Mouse (Mus musculus) large intestine, adult 2 months (tissue): Measurements from ENCODE around the gene 4930438A08Rik. TPM values are rescaled to one million over a fixed set of nuclear protein-coding genes. Genes with fewer than 3 reads are reported as not detected.
A peak's percentile ranks its signal among the peaks of the same experiment; 100 is the strongest.
"Not testable (repeated sequence)": the region's sequence is repeated elsewhere in the genome, so short reads cannot be mapped to it uniquely, and the experiment has no call there.

ENCODE experiments used
- DNase-seq: peaks from one replicate; pipeline ENCODE4 v3.0.0-alpha.2; 2012; ENCODE audit warnings: low read depth, low spot score
- WGBS: fragments of 180-500 bp; shearing (Covaris S2); methylation state at CpG from one replicate; pipeline ENCODE4 v1.1.7; 2018; 5-methylcytosine and 5-hydroxymethylcytosine counted together
- polyA plus RNA-seq: library from polyadenylated mRNA; depleted of rRNA; stranded (reverse); fragments of >200 nt; gene quantifications from 2 replicates; pipeline ENCODE4 v1.2.3, GENCODE M21; 2012; rRNA removed

The 4930438A08Rik gene
- 0.09 and 0.19 TPM in 2 replicates for polyA plus RNA-seq

GRCm38 (mm10) chr11:58274572-58274971, at the start of gene 4930438A08Rik:
TSS of gene 4930438A08Rik (plus strand) at chr11:58274799.
- WGBS = 48% methylated on average over 2 of the region's 2 CpGs
- no peak for DNase-seq

- 56% methylated on average over 2 of the region's 2 CpGs for WGBS
- not testable (repeated sequence) for DNase-seq
These were observed 49.7 kb upstream of the 4930438A08Rik start for GRCm38 (mm10) chr11:58224872-58225271.

GRCm38 (mm10) chr11:58225655-58226054, 48.9 kb upstream of the 4930438A08Rik start:
- WGBS = 8% methylated on average over 5 of the region's 5 CpGs
- no peak for DNase-seq

GRCm38 (mm10) chr11:58226425-58226824, 48.2 kb upstream of the 4930438A08Rik start:
- no peak for DNase-seq

GRCm38 (mm10) chr11:58228021-58228420, 46.6 kb upstream of the 4930438A08Rik start:
- WGBS = 80% methylated on average over 2 of the region's 2 CpGs
- not testable (repeated sequence) for DNase-seq

- no peak for DNase-seq
- WGBS = 68% methylated on average over 16 of the region's 16 CpGs
These were observed 44.1 kb upstream of the 4930438A08Rik start for GRCm38 (mm10) chr11:58230396-58230910.

- WGBS = 89% methylated on average over 8 of the region's 8 CpGs
- DNase-seq = no peak
These were observed 43.4 kb upstream of the 4930438A08Rik start for GRCm38 (mm10) chr11:58231156-58231555.

GRCm38 (mm10) chr11:58234551-58234950, 40.0 kb upstream of the 4930438A08Rik start:
- WGBS = 68% methylated on average over 3 of the region's 3 CpGs

GRCm38 (mm10) chr11:58235152-58235551, 39.4 kb upstream of the 4930438A08Rik start:
- 29% methylated on average over 6 of the region's 6 CpGs for WGBS
- no peak for DNase-seq

More at GRCm38 (mm10) chr11:58234551-58234950, 40.0 kb upstream of the 4930438A08Rik start:
- DNase-seq = not testable (repeated sequence)

GRCm38 (mm10) chr11:58238840-58239791, 35.5 kb upstream of the 4930438A08Rik start:
- WGBS = 4% methylated on average over 37 of the region's 37 CpGs
- DNase-seq = peak; percentile 75

- DNase-seq = no peak
- WGBS = 28% methylated on average over 4 of the region's 4 CpGs
These were observed 27.3 kb upstream of the 4930438A08Rik start for GRCm38 (mm10) chr11:58247294-58247693.

- WGBS = 40% methylated on average over 7 of the region's 7 CpGs
- DNase-seq = no peak
These were observed 25.2 kb upstream of the 4930438A08Rik start for GRCm38 (mm10) chr11:58249203-58249981.

GRCm38 (mm10) chr11:58250550-58250949, 24.0 kb upstream of the 4930438A08Rik start:
- 31% methylated on average over 5 of the region's 5 CpGs for WGBS
- peak; percentile 43 for DNase-seq

- DNase-seq = no peak
- WGBS = 89% methylated on average over 3 of the region's 3 CpGs
These were observed 20.2 kb upstream of the 4930438A08Rik start for GRCm38 (mm10) chr11:58254411-58254810.

GRCm38 (mm10) chr11:58257816-58258215, 16.8 kb upstream of the 4930438A08Rik start:
- WGBS = 86% methylated on average over 5 of the region's 5 CpGs
- no peak for DNase-seq

GRCm38 (mm10) chr11:58260156-58260555, 14.4 kb upstream of the 4930438A08Rik start:
- no peak for DNase-seq
- WGBS = 91% methylated on average over 4 of the region's 4 CpGs

- no peak for DNase-seq
- 88% methylated on average over 4 of the region's 4 CpGs for WGBS
These were observed 12.8 kb upstream of the 4930438A08Rik start for GRCm38 (mm10) chr11:58261826-58262225.

GRCm38 (mm10) chr11:58262336-58262735, 12.3 kb upstream of the 4930438A08Rik start:
- 78% methylated on average over 3 of the region's 3 CpGs for WGBS
- DNase-seq = no peak

- DNase-seq = no peak
- 79% methylated on average over 2 of the region's 2 CpGs for WGBS
These were observed 11.1 kb upstream of the 4930438A08Rik start for GRCm38 (mm10) chr11:58263516-58263915.

- no peak for DNase-seq
- 65% methylated on average over 9 of the region's 9 CpGs for WGBS
These were observed 10.1 kb upstream of the 4930438A08Rik start for GRCm38 (mm10) chr11:58264546-58264945.
